Comparison of ENCODE assay signal across 12 mouse cellular contexts in the genomic region with DNA sequence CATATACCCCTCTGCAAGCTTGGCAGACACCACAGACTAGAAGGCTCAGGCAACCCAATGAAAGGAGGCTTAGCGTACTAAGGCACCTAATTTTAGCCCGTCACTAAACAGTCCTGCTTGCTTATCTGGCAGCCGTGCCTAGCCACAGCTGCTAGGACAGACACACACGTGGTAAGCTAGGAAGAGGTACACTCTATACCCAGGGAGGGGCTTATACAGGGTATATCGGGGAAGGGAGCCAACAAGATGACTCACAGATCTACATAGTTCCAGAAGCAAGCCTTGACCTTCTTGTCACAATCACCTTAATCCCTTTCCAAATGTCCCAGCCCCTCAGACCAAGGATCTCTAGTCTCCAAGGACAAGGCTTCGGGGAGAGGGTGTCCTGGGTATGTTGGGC. TPM values are rescaled to one million over a fixed set of nuclear protein-coding genes. Genes with fewer than 3 reads are reported as not detected.
DNase-seq lines count a peak whose midpoint lies in the region; ATAC-seq lines count a peak whose summit lies in the region.
"Had no signal": no experiment of that assay in that cellular context is flagged by ENCODE, and none has a peak within 500 bp of the region (broad histone marks: within the 10 kb centered on the region; RNA-seq: fewer than 3 reads in every experiment).

No protein-coding gene starts in this region.

- H3K4me2 ChIP-seq in liver, embryonic 15.5 days, result no peak overlapping the region
- no peak overlapping the region for H3K4me2 ChIP-seq in midbrain, embryonic 11.5 days
- H3K4me2 ChIP-seq: kidney, embryonic 15.5 days had no signal

- H3K4me1 ChIP-seq in heart, embryonic 10.5 days, result peaks cover 64% of the 10 kb centered on the region
- H3K4me1 ChIP-seq in liver, embryonic 15.5 days (replicated peaks), result peaks cover 7% of the 10 kb centered on the region; the same call in 1 of the 2 replicates
- H3K4me1 ChIP-seq in midbrain, embryonic 11.5 days (ENCODE audit: control insufficient read depth, insufficient read depth, low read length), result no peaks in the 10 kb centered on the region
- H3K4me1 ChIP-seq: kidney, embryonic 15.5 days had no signal

- no peaks in the 10 kb centered on the region for H3K9me3 ChIP-seq in heart, embryonic 10.5 days
- H3K9me3 ChIP-seq in liver, embryonic 15.5 days (replicated peaks), result no peaks in the 10 kb centered on the region
- no peaks in the 10 kb centered on the region for H3K9me3 ChIP-seq in midbrain, embryonic 11.5 days (ENCODE audit: control insufficient read depth, low read length)
- H3K9me3 ChIP-seq: kidney, embryonic 15.5 days had no signal

- H3K27me3 ChIP-seq in heart, embryonic 10.5 days (ENCODE audit: insufficient read depth, poor library complexity, severe bottlenecking), result no peaks in the 10 kb centered on the region
- H3K27me3 ChIP-seq in liver, embryonic 15.5 days, result no peaks in the 10 kb centered on the region
- H3K27me3 ChIP-seq in midbrain, embryonic 11.5 days (ENCODE audit: control insufficient read depth, insufficient read depth, low read length), result no peaks in the 10 kb centered on the region
- H3K27me3 ChIP-seq: CH12.LX; kidney, embryonic 15.5 days had no signal

- 29% methylated on average over 6 of the region's 6 CpGs for WGBS in heart, embryonic 10.5 days
- WGBS in liver, embryonic 15.5 days (ENCODE audit: insufficient replicate concordance), result 25% methylated on average over 6 of the region's 6 CpGs
- whole genome bisulfite sequencing in midbrain, embryonic 11.5 days, result 82% methylated on average over 6 of the region's 6 CpGs

- DNase-seq in heart, adult 11 months, result peak; percentile 95
- DNase-seq in heart, postnatal 25 days (ENCODE audit: low spot score), result no peak
- peak; percentile 41 for DNase-seq in R1 (ENCODE audit: low read depth, low spot score)
- no peak for DNase-seq in heart, embryonic 10.5 days (ENCODE audit: low spot score)
- DNase-seq in midbrain, embryonic 11.5 days (ENCODE audit: low spot score, missing footprints), result no peak
- DNase-seq in cerebellum, adult 18-20 months, result no peak
- DNase-seq in layer of hippocampus, adult 9-11 months, result no peak
- DNase-seq: cerebellum, postnatal 10 days; left cerebral cortex, postnatal 4 days had no signal

- peaks cover 71% of the 10 kb centered on the region for H3K36me3 ChIP-seq in heart, embryonic 10.5 days
- peaks cover 41% of the 10 kb centered on the region for H3K36me3 ChIP-seq in liver, embryonic 15.5 days (replicated peaks)
- H3K36me3 ChIP-seq in midbrain, embryonic 11.5 days (ENCODE audit: control insufficient read depth, insufficient read depth, low read length), result peaks cover 16% of the 10 kb centered on the region

- H3K9ac ChIP-seq in liver, embryonic 15.5 days, result no peak overlapping the region
- no peak overlapping the region for H3K9ac ChIP-seq in midbrain, embryonic 11.5 days (ENCODE audit: low read length)
- H3K9ac ChIP-seq: kidney, embryonic 15.5 days had no signal

- intact Hi-C loops in heart, postnatal 25 days (cut with DNase I), result no loop called here

- H3K27ac ChIP-seq in heart, embryonic 10.5 days, result peak overlapping the region; percentile 85
- H3K27ac ChIP-seq in liver, embryonic 15.5 days (replicated peaks), result no peak overlapping the region
- H3K27ac ChIP-seq in midbrain, embryonic 11.5 days (ENCODE audit: low read depth, low read length), result no peak overlapping the region
- H3K27ac ChIP-seq: kidney, embryonic 15.5 days had no signal

- ATAC-seq in liver, embryonic 15.5 days (ENCODE audit: insufficient read depth), result peak; percentile 49; the same call in 1 of the 2 replicates
- no peak for ATAC-seq in midbrain, embryonic 11.5 days (ENCODE audit: low FRiP score)

- H3K4me3 ChIP-seq in heart, embryonic 10.5 days, result 0 out of 2 replicates have a peak overlapping the region, but pooled peaks have one; percentile 24
- no peak overlapping the region for H3K4me3 ChIP-seq in liver, embryonic 15.5 days (replicated peaks)
- no peak overlapping the region for H3K4me3 ChIP-seq in midbrain, embryonic 11.5 days (ENCODE audit: low read depth, low read length)
- H3K4me3 ChIP-seq: kidney, embryonic 15.5 days had no signal

RNA-seq across cellular contexts. Expression of gene Akap1, which starts 23.0 kb away (rescaled TPM):
- 100 to 1,000 TPM; 114 to 123 TPM for total RNA-seq in heart, postnatal 25 days (2021)
- 26.6 and 39.9 TPM in 2 replicates for polyA plus RNA-seq in heart, embryonic 10.5 days (2016; fragmentation: Nextera tagmentation; extraction: Ambion mirVana)
- 8.7 and 9.7 TPM in 2 replicates for polyA plus RNA-seq in liver, embryonic 15.5 days (2015; fragmentation: Nextera tagmentation; extraction: Ambion mirVana)
- polyA plus RNA-seq in midbrain, embryonic 11.5 days (2014; fragmentation: Nextera tagmentation; extraction: Ambion mirVana), result 13.0 and 13.6 TPM in 2 replicates

Comparison
In these comparisons a context has a peak if more than half of its experiments do, and no peak if none do; other contexts are left out.
1. DNase-seq: peak in heart, adult 11 months (single experiment) and R1 (single experiment); none in heart, postnatal 25 days (single experiment), heart, embryonic 10.5 days (single experiment), midbrain, embryonic 11.5 days (single experiment), cerebellum, adult 18-20 months (0 of 2) and layer of hippocampus, adult 9-11 months (single experiment).